Mouse (Mus musculus) kidney, adult 18-20 months (tissue): ENCODE measurements around the gene Tomm7.
"Not testable (repeated sequence)": the region's sequence is repeated elsewhere in the genome, so short reads cannot be mapped to it uniquely, and the experiment has no call there.

Experiments
- DNase-seq: peaks from one replicate; pipeline ENCODE4 v3.0.0; 2021

The Tomm7 gene

DNA sequence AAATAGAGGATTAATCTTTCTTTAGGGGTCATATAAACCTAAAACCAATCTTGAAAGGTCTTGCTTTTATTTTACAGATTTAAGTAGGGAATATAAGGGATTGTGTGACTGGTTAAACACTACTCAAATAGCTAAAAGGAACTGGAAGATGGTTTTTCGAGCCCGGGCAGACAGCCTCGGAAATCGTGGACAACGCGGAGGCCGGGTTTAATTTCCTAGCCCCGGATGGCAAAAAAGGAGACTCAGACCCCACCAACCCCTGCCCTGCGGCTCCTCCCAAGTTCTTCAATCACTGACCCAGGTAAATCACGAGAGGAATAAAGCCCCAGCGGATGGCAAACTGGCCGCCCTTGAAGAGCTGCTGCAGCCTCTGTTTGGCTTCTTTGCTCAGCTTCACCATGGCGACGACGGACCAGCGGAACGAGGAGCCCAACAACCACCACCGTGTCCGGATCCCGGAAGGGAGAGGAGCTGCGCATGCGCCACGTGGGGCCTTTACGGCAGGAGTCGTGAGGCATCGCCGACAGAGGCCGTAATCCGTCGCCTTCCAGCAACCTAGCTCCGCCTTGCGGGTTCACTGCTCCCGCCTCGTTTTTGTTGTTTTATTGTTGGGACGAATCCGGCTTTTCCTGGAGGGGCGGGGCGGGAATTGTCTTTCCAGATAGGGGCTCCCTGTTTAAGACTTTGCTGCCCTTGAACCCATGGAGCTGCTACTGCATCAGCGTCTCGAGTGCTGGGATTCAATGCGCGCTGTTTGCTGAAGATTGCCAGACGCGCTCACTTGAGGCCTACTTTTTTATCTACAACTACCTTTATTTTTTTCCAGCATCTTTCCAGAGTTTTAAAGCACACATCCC, at the start of gene Tomm7:
Gene Tomm7, minus strand, starts transcription at position 488 of the 857 bp plus-strand sequence.
- peak; percentile 95 for DNase-seq

GRCm38 (mm10) chr5:23893156-23893863, 49.3 kb upstream of the Tomm7 start:
- DNase-seq = no peak

GRCm38 (mm10) chr5:23890734-23891133, 46.8 kb upstream of the Tomm7 start:
- DNase-seq = peak; percentile 72

- no peak for DNase-seq
Observed at GRCm38 (mm10) chr5:23889461-23889860, 45.5 kb upstream of the Tomm7 start.

- DNase-seq = no peak
Observed at GRCm38 (mm10) chr5:23887111-23887510, 43.1 kb upstream of the Tomm7 start.

GRCm38 (mm10) chr5:23874457-23874856, 30.5 kb upstream of the Tomm7 start:
- no peak for DNase-seq

DNA sequence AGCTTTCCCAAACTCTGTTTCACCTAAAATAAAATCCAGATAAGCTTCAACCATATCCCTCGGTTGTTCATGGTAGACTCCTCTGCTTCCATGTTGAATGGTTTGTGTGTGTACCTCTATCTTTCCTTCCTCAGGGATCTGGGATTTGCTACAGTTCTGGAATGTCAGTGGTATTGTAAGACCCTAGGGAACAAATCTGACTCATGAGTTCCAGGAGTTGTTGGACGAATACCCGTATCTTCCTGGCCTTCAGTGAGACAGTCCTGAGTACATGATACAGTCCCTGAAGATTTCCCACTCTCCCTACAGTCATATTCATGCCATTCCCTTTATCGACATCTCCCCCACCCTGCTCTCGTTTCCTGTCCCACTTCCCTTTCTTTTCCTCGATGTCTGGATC, 28.6 kb upstream of the Tomm7 start:
- no peak for DNase-seq

GRCm38 (mm10) chr5:23871323-23871722, 27.4 kb upstream of the Tomm7 start:
- DNase-seq = not testable (repeated sequence)

DNA sequence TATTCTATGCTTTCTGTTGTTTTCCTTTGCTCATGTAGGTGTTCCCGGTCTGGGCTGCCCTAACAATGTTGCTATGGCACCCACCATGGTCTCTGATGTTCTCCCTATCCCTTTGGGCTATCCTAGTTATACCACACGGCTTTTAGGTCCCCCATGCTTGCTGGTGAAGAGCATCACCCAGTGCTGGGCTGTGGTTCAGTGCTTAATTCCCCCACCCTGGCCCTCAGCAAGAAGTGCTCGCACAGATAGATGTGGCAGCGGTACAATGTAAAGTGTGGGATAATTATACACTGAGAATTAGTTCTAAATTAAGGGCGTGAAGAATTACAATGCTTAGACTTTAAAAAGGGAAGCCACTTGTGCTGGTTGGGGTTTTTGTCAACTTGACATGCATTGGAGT, 22.0 kb upstream of the Tomm7 start:
- DNase-seq = no peak

- DNase-seq = no peak
Observed at GRCm38 (mm10) chr5:23864054-23864965, 20.3 kb upstream of the Tomm7 start.

DNA sequence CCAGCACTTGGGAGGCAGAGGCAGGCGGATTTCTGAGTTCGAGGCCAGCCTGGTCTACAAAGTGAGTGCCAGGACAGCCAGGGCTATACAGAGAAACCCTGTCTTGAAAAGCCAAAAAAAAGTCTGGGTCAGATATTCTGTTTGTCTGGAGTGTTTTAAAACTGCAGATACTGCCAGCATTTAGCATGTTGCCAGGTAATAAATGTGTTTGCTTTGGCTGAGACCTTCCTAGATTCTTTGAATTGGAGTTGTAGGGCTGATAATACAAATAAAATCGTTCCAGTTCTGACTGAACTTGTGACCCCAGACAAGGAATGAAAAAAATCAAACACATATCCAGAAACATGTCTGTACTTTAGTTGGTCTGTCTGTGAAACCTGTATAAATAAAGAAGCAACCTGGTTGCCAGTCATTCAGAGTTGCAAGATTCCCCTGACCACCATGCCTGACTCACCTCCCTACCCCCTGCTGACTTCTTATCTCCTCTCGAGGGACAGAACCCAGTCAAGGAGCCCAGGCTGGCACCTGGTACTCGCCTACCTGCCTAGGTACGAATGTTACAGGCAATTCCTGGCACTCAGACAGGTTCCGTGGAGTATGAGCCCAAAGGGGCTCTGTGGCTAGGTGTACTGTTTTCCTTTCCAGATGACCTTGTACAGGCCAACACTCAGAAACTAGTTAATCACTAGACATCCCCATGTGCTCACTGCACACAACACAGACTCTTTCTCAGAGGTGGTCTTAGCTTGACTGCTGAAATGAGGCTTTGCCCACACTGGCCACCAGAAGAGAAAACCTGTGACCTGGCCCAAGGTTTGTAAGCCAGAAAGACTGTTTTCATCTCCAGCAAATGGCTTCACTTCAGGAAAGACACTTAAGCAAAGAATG, 19.4 kb upstream of the Tomm7 start:
- DNase-seq = peak; percentile 14

GRCm38 (mm10) chr5:23862291-23862690, 18.3 kb upstream of the Tomm7 start:
- peak; percentile 48 for DNase-seq

GRCm38 (mm10) chr5:23861721-23862120, 17.8 kb upstream of the Tomm7 start:
- DNase-seq = no peak

DNA sequence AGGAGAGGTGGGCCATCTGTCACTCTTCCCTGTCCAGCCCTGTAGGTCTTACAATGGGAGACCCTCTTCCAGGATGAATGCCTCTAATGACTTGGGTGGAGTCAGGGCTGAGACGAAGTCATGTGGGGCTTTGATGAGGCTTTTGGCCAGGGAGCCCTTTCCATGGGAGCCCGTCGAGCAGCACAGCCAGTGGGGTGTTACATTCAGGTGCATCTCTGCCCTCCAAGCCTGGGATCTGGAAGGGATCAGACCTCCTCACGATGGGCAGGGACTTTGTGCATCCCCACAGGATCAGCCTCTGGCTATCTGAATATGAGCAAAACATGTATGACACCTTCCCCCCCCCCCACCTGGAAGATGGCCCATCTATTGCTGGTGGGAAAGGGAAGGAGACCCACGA, 15.9 kb upstream of the Tomm7 start:
- no peak for DNase-seq

GRCm38 (mm10) chr5:23859087-23859718, 15.2 kb upstream of the Tomm7 start:
- no peak for DNase-seq

DNA sequence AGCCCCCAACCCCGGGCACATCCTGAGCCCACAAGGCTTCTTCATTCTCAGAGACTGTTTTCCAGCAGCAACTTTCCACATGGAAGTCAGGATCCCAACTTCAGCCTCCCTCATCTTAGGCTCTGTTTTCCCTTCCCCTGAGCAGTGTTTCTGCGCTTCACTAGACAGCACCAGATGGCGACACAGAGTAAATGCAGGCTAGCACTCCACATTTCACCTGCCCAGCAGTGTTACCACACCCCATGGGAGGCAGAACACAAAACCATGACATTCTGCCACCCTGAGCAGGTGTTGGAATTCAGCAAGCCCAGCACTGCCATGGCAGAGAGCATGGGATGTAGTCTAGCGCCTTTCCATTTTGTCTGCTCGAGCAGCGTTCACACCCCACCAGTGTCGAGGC, 14.7 kb upstream of the Tomm7 start:
- DNase-seq = no peak

GRCm38 (mm10) chr5:23858001-23858400, 14.0 kb upstream of the Tomm7 start:
- no peak for DNase-seq

DNA sequence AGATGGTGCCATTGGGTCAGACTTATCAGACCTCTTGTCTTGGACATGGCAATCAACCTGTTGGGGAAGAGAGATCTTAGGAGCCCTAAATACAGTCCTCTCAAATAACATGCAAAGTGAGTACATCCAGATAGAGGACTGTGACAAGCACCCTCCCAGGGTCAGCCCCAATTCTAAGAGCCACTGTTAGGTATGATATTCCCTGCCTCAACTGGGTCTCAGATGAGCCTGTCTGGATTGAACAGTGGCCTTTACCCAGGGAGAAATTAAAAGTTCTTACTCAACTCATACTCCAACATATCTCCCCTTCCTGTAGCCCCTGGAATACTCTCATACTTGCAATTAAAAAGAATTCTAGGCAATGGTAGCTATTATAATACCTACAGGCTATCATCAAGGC, 13.2 kb upstream of the Tomm7 start:
- DNase-seq = no peak

DNA sequence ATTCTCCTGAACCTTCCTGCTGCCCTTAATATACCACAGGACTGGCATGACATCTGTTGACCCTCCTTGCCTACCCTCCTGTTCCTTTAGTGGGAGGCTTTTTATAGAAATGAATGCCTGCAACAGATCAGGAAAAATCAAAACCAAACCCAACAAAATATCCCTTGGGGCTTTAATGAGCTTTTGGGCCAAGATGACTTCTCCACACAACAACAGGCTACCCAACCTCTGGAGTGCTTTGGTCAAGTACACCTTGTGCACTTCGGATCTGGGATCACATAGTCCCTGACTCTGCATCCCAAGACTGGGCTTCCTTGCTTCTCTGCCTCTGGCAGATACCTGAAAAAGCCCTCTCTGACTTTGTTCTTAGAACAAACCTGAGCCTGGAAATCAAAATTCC, 12.2 kb upstream of the Tomm7 start:
- no peak for DNase-seq

DNA sequence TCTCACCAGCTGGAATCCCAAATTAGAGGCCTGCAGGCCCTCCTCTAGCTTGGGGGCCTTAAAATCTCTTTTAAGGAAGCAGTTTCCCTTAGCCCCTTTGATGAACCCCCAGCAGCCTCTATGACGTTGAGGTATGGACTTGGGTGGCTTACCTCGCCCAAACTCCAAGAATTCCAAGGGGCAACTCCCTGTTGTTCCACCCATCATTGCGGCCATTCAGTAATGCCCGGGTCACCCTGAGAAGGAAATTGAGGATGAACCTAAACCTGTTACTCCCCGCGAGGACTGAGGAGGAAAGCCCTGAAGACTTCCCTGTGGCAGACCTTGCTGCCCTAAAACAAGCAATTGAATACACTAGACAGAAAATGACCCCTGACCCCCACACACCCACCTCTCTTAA, 11.5 kb upstream of the Tomm7 start:
- no peak for DNase-seq

DNA sequence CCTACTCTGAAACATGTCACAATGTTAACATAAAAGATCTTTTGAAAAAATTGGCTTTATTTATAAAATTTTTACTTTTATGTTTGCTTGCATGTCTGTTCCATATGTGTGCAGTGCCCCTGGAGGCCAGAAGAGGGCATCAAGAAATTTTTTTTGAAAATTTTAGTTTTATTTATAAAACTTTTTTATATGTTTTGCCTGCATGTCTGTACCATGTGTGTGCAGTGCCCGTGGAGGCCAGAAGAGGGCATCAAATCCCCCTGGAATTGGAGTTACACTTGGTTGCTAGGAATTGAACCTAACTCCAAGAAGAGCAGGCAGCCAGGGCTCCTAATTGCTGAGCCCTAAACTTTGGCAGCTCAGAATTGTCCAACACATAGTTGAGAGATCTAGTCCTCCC, 9.0 kb upstream of the Tomm7 start:
- not testable (repeated sequence) for DNase-seq

GRCm38 (mm10) chr5:23851160-23851555, 7.2 kb upstream of the Tomm7 start:
- not testable (repeated sequence) for DNase-seq
